Mouse (Mus musculus): Measurements from ENCODE around the gene Zcwpw1. TPM values are rescaled to one million over a fixed set of nuclear protein-coding genes. Genes with fewer than 3 reads are reported as not detected.
A peak's percentile ranks its signal among the peaks of the same experiment; 100 is the strongest.

Zcwpw1 gene
- 10.9 and 11.4 TPM in 2 replicates for polyA plus RNA-seq (2016; fragmentation: Nextera tagmentation; extraction: Ambion mirVana)

GRCm38 (mm10) chr5:137787151-137787928, at the start of gene Zcwpw1, which contains the start of gene Mepce:
Gene Zcwpw1, plus strand, starts transcription at chr5:137787798.
Gene Mepce, minus strand, starts transcription at chr5:137787655.
- Histone ChIP-seq H3K9ac (peak within 1 kb of the TSS; percentile 97), H3K36me3 (peaks cover 26% of the 10 kb centered on the region), H3K27ac (ENCODE audit: poor library complexity, severe bottlenecking) (peak within 1 kb of the TSS; percentile 99), H3K9me3 (replicated peaks) (no peaks in the 10 kb centered on the region), H3K4me2 (peak within 1 kb of the TSS; percentile 93), H3K27me3 (replicated peaks) (peaks cover 3% of the 10 kb centered on the region), H3K4me1 (replicated peaks) (peaks cover 35% of the 10 kb centered on the region), H3K4me3 (peak within 1 kb of the TSS; percentile 80)
- WGBS = under 1% methylated on average over 48 of the region's 48 CpGs
- ATAC-seq (ENCODE audit: insufficient number of reproducible peaks, low FRiP score) = peak; percentile 65

GRCm38 (mm10) chr5:137738516-137738915, 49.1 kb upstream of the Zcwpw1 start:
- no peaks in the 10 kb centered on the region for H3K9me3 ChIP-seq (replicated peaks)
- WGBS = 58% methylated on average over 5 of the region's 5 CpGs
- no peak overlapping the region; the same call in 1 of the 2 replicates for H3K9ac ChIP-seq
- no peaks in the 10 kb centered on the region for H3K27me3 ChIP-seq (replicated peaks)
- H3K4me3 ChIP-seq = no peak overlapping the region
- peaks cover 24% of the 10 kb centered on the region for H3K36me3 ChIP-seq
- ATAC-seq (ENCODE audit: insufficient number of reproducible peaks, low FRiP score) = no peak
- no peak overlapping the region for H3K27ac ChIP-seq (ENCODE audit: poor library complexity, severe bottlenecking)
- H3K4me2 ChIP-seq = no peak overlapping the region
- H3K4me1 ChIP-seq (replicated peaks) = peaks cover 41% of the 10 kb centered on the region

- 61% methylated on average over 9 of the region's 9 CpGs for WGBS
- no peak overlapping the region for H3K4me3 ChIP-seq
These were observed 48.1 kb upstream of the Zcwpw1 start for GRCm38 (mm10) chr5:137739471-137739870.

GRCm38 (mm10) chr5:137740506-137740905, 47.1 kb upstream of the Zcwpw1 start:
- H3K27ac ChIP-seq (ENCODE audit: poor library complexity, severe bottlenecking) = no peak overlapping the region; the same call in 1 of the 2 replicates
- H3K27me3 ChIP-seq (replicated peaks) = no peaks in the 10 kb centered on the region
- H3K9me3 ChIP-seq (replicated peaks) = no peaks in the 10 kb centered on the region
- no peak for ATAC-seq (ENCODE audit: insufficient number of reproducible peaks, low FRiP score)
- peaks cover 37% of the 10 kb centered on the region for H3K4me1 ChIP-seq (replicated peaks)
- H3K9ac ChIP-seq = peak overlapping the region; percentile 80
- H3K4me3 ChIP-seq = peak overlapping the region; percentile 76
- peaks cover 11% of the 10 kb centered on the region for H3K36me3 ChIP-seq
- 11% methylated on average over 11 of the region's 11 CpGs for WGBS
- H3K4me2 ChIP-seq = peak overlapping the region; percentile 96

More at GRCm38 (mm10) chr5:137739471-137739870, 48.1 kb upstream of the Zcwpw1 start:
- Histone ChIP-seq H3K27ac (ENCODE audit: poor library complexity, severe bottlenecking) (no peak overlapping the region), H3K27me3 (replicated peaks) (no peaks in the 10 kb centered on the region), H3K4me1 (replicated peaks) (peaks cover 36% of the 10 kb centered on the region), H3K36me3 (peaks cover 20% of the 10 kb centered on the region), H3K4me2 (0 out of 2 replicates have a peak overlapping the region, but pooled peaks have one; percentile 96), H3K9ac (0 out of 2 replicates have a peak overlapping the region, but pooled peaks have one; percentile 5), H3K9me3 (replicated peaks) (no peaks in the 10 kb centered on the region)
- ATAC-seq (ENCODE audit: insufficient number of reproducible peaks, low FRiP score) = no peak

- peaks cover 3% of the 10 kb centered on the region for H3K36me3 ChIP-seq
- peak within 1 kb of the TSS; percentile 56 for H3K27ac ChIP-seq (ENCODE audit: poor library complexity, severe bottlenecking)
- peak within 1 kb of the TSS; percentile 80 for H3K9ac ChIP-seq
- peak; percentile 82 for ATAC-seq (ENCODE audit: insufficient number of reproducible peaks, low FRiP score)
- peak within 1 kb of the TSS; percentile 96 for H3K4me2 ChIP-seq
- no peaks in the 10 kb centered on the region for H3K27me3 ChIP-seq (replicated peaks)
- H3K4me1 ChIP-seq (replicated peaks) = peaks cover 37% of the 10 kb centered on the region
- H3K9me3 ChIP-seq (replicated peaks) = no peaks in the 10 kb centered on the region
- under 1% methylated on average over 71 of the region's 71 CpGs for WGBS
- H3K4me3 ChIP-seq = peak within 1 kb of the TSS; percentile 76
These were observed 46.3 kb upstream of the Zcwpw1 start, which contains the start of gene Nyap1 for GRCm38 (mm10) chr5:137741023-137741931. Gene Nyap1, minus strand, starts transcription at chr5:137741607.

- H3K27me3 ChIP-seq (replicated peaks) = no peaks in the 10 kb centered on the region
- no peak overlapping the region for H3K27ac ChIP-seq (ENCODE audit: poor library complexity, severe bottlenecking)
- peak overlapping the region; percentile 96 for H3K4me2 ChIP-seq
- H3K9me3 ChIP-seq (replicated peaks) = no peaks in the 10 kb centered on the region
- H3K36me3 ChIP-seq = no peaks in the 10 kb centered on the region
- H3K4me1 ChIP-seq (replicated peaks) = peaks cover 37% of the 10 kb centered on the region
- ATAC-seq (ENCODE audit: insufficient number of reproducible peaks, low FRiP score) = no peak
- peak overlapping the region; percentile 76 for H3K4me3 ChIP-seq
- WGBS = 58% methylated on average over 10 of the region's 10 CpGs
- H3K9ac ChIP-seq = no peak overlapping the region
These were observed 45.5 kb upstream of the Zcwpw1 start for GRCm38 (mm10) chr5:137742048-137742447.

GRCm38 (mm10) chr5:137742836-137743235, 44.8 kb upstream of the Zcwpw1 start:
- H3K27ac ChIP-seq (ENCODE audit: poor library complexity, severe bottlenecking) = no peak overlapping the region
- H3K4me3 ChIP-seq = no peak overlapping the region
- H3K9me3 ChIP-seq (replicated peaks) = no peaks in the 10 kb centered on the region
- 92% methylated on average over 6 of the region's 6 CpGs for WGBS
- ATAC-seq (ENCODE audit: insufficient number of reproducible peaks, low FRiP score) = no peak
- H3K9ac ChIP-seq = no peak overlapping the region
- H3K36me3 ChIP-seq = no peaks in the 10 kb centered on the region
- peaks cover 41% of the 10 kb centered on the region for H3K4me1 ChIP-seq (replicated peaks)
- no peak overlapping the region for H3K4me2 ChIP-seq
- no peaks in the 10 kb centered on the region for H3K27me3 ChIP-seq (replicated peaks)

GRCm38 (mm10) chr5:137744197-137744596, 43.4 kb upstream of the Zcwpw1 start:
- Histone ChIP-seq H3K36me3 (peaks cover 3% of the 10 kb centered on the region; the same call in 1 of the 2 replicates), H3K4me1 (replicated peaks) (peaks cover 46% of the 10 kb centered on the region), H3K27me3 (replicated peaks) (no peaks in the 10 kb centered on the region), H3K9ac (no peak overlapping the region), H3K4me2 (no peak overlapping the region), H3K9me3 (replicated peaks) (no peaks in the 10 kb centered on the region), H3K27ac (ENCODE audit: poor library complexity, severe bottlenecking) (no peak overlapping the region), H3K4me3 (no peak overlapping the region)
- 88% methylated on average over 7 of the region's 7 CpGs for WGBS
- no peak for ATAC-seq (ENCODE audit: insufficient number of reproducible peaks, low FRiP score)

GRCm38 (mm10) chr5:137745214-137746171, 42.1 kb upstream of the Zcwpw1 start, which contains the start of gene Tsc22d4:
Gene Tsc22d4, plus strand, starts transcription at chr5:137745730.
- peak; percentile 87 for ATAC-seq (ENCODE audit: insufficient number of reproducible peaks, low FRiP score)
- 5% methylated on average over 28 of the region's 28 CpGs for WGBS

GRCm38 (mm10) chr5:137746282-137746850, 41.2 kb upstream of the Zcwpw1 start:
- H3K4me2 ChIP-seq = peak overlapping the region; percentile 99
- peaks cover 18% of the 10 kb centered on the region for H3K36me3 ChIP-seq
- peak overlapping the region; percentile 99 for H3K9ac ChIP-seq
- peak; percentile 67 for ATAC-seq (ENCODE audit: insufficient number of reproducible peaks, low FRiP score)
- no peaks in the 10 kb centered on the region for H3K27me3 ChIP-seq (replicated peaks)
- WGBS = 0% methylated on average over 20 of the region's 20 CpGs
- H3K4me1 ChIP-seq (replicated peaks) = peaks cover 45% of the 10 kb centered on the region
- H3K4me3 ChIP-seq = peak overlapping the region; percentile 92
- H3K9me3 ChIP-seq (replicated peaks) = no peaks in the 10 kb centered on the region
- peak overlapping the region; percentile 99 for H3K27ac ChIP-seq (ENCODE audit: poor library complexity, severe bottlenecking)

More at GRCm38 (mm10) chr5:137745214-137746171, 42.1 kb upstream of the Zcwpw1 start, which contains the start of gene Tsc22d4:
- peak within 1 kb of the TSS; percentile 99 for H3K4me2 ChIP-seq
- no peaks in the 10 kb centered on the region for H3K9me3 ChIP-seq (replicated peaks)
- peaks cover 12% of the 10 kb centered on the region for H3K36me3 ChIP-seq
- H3K27me3 ChIP-seq (replicated peaks) = no peaks in the 10 kb centered on the region
- H3K4me3 ChIP-seq = peak within 1 kb of the TSS; percentile 92
- peak within 1 kb of the TSS; percentile 99 for H3K27ac ChIP-seq (ENCODE audit: poor library complexity, severe bottlenecking)
- H3K9ac ChIP-seq = peak within 1 kb of the TSS; percentile 99
- peaks cover 41% of the 10 kb centered on the region for H3K4me1 ChIP-seq (replicated peaks)
